Mouse (Mus musculus) embryonic facial prominence, embryonic 15.5 days (tissue): ENCODE data around the gene Mast3. TPM values are rescaled to one million over a fixed set of nuclear protein-coding genes. Genes with fewer than 3 reads are reported as not detected.
A peak's percentile ranks its signal among the peaks of the same experiment; 100 is the strongest.

Source experiments
- ATAC-seq: fragments of 200-750 bp; cut with Nextera tagmentation; 2 replicates; pipeline ENCODE4 v1.8.0; 2017; ENCODE audit warnings: low read depth, moderate TSS enrichment; ENCODE audit not compliant: insufficient number of reproducible peaks, low FRiP score, low TSS enrichment
- H3K27ac ChIP-seq: fragments of 300-500 bp; sonication (generic); replicated peaks from 2 replicates; pipeline ENCODE4 v1.5.1; 2015; ENCODE audit warnings: mild to moderate bottlenecking, inconsistent platforms
- H3K27me3 ChIP-seq: fragments of 300-500 bp; sonication (generic); 2 replicates; pipeline ENCODE4 v1.6.1; 2015; ENCODE audit warnings: inconsistent platforms
- H3K36me3 ChIP-seq: fragments of 300-500 bp; sonication (generic); 2 replicates; pipeline ENCODE4 v1.6.1; 2015; ENCODE audit warnings: mild to moderate bottlenecking, inconsistent platforms
- H3K4me1 ChIP-seq: fragments of 300-500 bp; sonication (generic); 2 replicates; pipeline ENCODE4 v1.6.1; 2015; ENCODE audit warnings: inconsistent platforms
- H3K4me2 ChIP-seq: fragments of 300-500 bp; sonication (generic); replicated peaks from 2 replicates; pipeline ENCODE4 v1.6.1; 2015; ENCODE audit warnings: mild to moderate bottlenecking, inconsistent platforms
- H3K4me3 ChIP-seq: fragments of 300-500 bp; sonication (generic); replicated peaks from 2 replicates; pipeline ENCODE4 v1.5.1; 2015; ENCODE audit warnings: mild to moderate bottlenecking, inconsistent platforms
- H3K9ac ChIP-seq: fragments of 300-500 bp; sonication (generic); 2 replicates; pipeline ENCODE4 v1.6.1; 2015; ENCODE audit warnings: inconsistent platforms
- H3K9me3 ChIP-seq: fragments of 300-500 bp; sonication (generic); replicated peaks from 2 replicates; pipeline ENCODE4 v1.6.1; 2016; ENCODE audit warnings: inconsistent platforms
- WGBS: fragments of 180-500 bp; shearing (Covaris S2); methylation state at CpG from one replicate; pipeline ENCODE4 v1.1.7; 2015; 5-methylcytosine and 5-hydroxymethylcytosine counted together
- polyA plus RNA-seq: library from polyadenylated mRNA; unstranded; fragments of >200 nt; fragmentation: Nextera tagmentation; extraction: Ambion mirVana; gene quantifications from 2 replicates; pipeline ENCODE4 v1.2.1, GENCODE M21; 2015

Gene Mast3
- polyA plus RNA-seq, 1 experiment from 2014 or later: 20.2 TPM

DNA sequence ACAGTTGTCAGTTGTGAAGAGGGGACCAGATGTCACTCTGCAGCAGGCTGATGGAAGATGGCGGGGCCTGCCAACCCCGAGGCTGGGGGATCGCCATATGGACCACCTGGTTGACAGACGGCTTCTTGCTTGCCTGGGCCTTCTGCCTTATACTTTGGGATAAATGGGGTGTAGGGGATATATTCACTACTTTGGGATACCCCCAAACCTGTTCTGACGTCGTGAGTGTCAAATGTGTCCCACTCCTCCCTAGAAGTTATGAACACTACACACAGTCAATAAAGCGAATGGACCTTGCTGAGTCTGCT, 46.6 kb downstream of the Mast3 start:
- Histone ChIP-seq H3K27ac (0 out of 2 replicates have a peak overlapping the region, but pooled peaks have one; percentile 4), H3K4me1 (peaks cover 50% of the 10 kb centered on the region), H3K9me3 (no peaks in the 10 kb centered on the region), H3K4me2 (no peak overlapping the region), H3K36me3 (peaks cover 25% of the 10 kb centered on the region), H3K9ac (no peak overlapping the region), H3K27me3 (no peaks in the 10 kb centered on the region), H3K4me3 (no peak overlapping the region)
- no peak for ATAC-seq
- WGBS: 81% methylated on average over 7 of the region's 7 CpGs

DNA sequence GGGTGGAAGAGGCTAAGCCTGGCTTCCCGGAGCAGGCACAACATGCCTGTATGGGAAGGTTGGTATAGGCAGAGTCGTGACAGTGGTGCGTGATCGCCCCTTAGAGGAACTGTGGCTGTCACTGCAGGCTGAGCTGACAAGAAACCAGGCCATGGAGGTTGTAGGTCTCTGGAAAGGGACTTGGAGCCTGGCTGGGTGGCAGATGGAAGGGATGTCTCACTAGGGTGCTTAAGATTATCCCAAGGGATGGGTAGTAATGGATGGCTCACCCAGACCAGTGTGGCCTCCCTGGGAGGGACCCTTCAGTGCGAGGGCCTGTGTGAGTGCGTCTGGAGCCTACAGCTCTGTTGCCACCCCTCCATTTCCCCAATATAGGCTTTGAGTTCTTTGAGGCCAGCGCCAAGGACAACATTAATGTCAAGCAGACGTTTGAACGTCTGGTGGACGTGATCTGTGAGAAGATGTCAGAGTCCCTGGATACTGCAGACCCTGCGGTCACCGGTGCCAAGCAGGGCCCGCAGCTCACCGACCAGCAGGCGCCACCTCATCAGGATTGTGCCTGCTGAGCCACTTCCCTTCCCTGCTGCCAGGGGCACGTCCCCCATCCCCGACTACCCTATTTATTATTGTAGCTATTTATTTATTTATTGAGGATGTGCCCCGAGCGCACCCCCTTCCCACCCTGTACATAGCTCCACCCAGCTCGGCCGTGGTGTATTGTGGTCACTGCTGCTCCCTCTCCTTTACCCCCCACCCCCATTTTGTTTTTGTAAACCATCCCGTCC, 47.1 kb downstream of the Mast3 start:
- H3K4me2 ChIP-seq: no peak overlapping the region
- H3K27me3 ChIP-seq: no peaks in the 10 kb centered on the region
- H3K27ac ChIP-seq: peak overlapping the region; percentile 4; the same call in 1 of the 2 replicates
- peaks cover 56% of the 10 kb centered on the region for H3K4me1 ChIP-seq
- H3K9me3 ChIP-seq: no peaks in the 10 kb centered on the region
- H3K36me3 ChIP-seq: peaks cover 25% of the 10 kb centered on the region
- no peak overlapping the region for H3K4me3 ChIP-seq
- ATAC-seq: no peak
- H3K9ac ChIP-seq: no peak overlapping the region
- 67% methylated on average over 22 of the region's 22 CpGs for WGBS

DNA sequence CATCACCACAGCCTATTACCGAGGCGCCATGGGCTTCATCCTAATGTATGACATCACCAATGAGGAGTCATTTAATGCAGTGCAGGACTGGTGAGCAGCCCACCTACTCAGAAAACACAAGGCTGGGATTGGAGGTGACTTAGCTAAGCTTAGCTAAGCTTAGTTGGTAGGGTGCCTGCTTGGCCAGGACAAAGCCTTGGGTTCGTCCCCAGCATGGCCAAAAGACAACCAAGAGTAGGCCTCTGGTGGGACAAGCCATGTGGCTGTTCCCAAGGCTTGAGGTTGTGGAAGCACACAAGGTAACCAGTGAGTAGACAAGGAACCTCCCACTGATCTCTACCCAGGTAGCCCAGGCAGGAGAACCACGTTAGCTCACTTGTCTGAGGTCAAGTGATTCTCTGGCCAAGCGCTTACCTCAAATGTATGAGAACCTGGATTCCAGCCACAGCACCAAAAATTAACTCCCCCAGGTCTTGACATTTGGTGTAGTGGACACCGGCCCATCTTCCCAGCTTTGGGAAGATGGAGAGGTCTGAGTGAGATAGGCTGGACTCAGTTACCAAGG, 48.3 kb downstream of the Mast3 start:
- Histone ChIP-seq H3K27me3 (no peaks in the 10 kb centered on the region), H3K4me1 (peaks cover 60% of the 10 kb centered on the region), H3K36me3 (peaks cover 25% of the 10 kb centered on the region), H3K9me3 (no peaks in the 10 kb centered on the region), H3K9ac (no peak overlapping the region), H3K27ac (no peak overlapping the region), H3K4me2 (no peak overlapping the region), H3K4me3 (no peak overlapping the region)
- 90% methylated on average over 6 of the region's 6 CpGs for WGBS
- no peak for ATAC-seq

DNA sequence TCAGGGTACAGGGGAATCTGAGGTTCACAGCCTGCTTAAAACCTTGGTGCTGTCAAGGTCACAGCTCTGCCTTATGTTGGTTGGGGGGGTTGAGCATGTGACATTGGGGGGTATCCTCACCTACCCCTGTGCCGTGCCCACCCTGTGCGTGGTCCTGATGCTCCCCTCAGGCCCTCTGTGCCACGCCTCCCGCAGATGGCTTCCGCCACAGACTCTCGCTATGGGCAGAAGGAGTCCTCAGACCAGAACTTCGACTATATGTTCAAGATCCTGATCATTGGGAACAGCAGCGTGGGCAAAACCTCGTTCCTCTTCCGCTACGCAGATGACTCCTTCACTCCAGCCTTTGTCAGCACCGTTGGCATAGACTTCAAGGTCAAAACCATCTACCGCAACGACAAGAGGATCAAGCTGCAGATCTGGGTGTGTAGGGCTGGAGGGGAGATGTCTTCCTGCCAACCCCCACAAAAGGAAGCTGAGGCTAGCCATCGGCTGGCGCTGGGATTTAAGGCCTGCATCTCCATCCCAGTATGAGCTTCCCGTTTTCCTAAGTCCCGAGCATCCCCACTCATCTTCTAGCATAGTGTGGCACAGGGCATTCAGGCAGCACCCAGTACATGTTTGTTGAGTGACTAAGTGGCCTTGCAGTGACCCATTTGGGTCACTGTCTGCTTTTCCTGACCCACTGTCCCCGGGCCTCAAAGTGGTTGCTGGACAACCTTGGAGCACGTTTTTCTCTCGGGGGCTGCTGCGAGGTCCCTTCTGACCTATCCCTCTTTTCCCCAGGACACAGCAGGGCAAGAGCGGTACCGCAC, 49.0 kb downstream of the Mast3 start:
- Histone ChIP-seq H3K4me1 (peaks cover 55% of the 10 kb centered on the region), H3K9ac (no peak overlapping the region), H3K27ac (no peak overlapping the region), H3K4me2 (peak overlapping the region; percentile 98), H3K36me3 (peaks cover 25% of the 10 kb centered on the region), H3K4me3 (peak overlapping the region; percentile 83), H3K9me3 (no peaks in the 10 kb centered on the region), H3K27me3 (no peaks in the 10 kb centered on the region)
- no peak for ATAC-seq
- WGBS: 79% methylated on average over 24 of the region's 24 CpGs

DNA sequence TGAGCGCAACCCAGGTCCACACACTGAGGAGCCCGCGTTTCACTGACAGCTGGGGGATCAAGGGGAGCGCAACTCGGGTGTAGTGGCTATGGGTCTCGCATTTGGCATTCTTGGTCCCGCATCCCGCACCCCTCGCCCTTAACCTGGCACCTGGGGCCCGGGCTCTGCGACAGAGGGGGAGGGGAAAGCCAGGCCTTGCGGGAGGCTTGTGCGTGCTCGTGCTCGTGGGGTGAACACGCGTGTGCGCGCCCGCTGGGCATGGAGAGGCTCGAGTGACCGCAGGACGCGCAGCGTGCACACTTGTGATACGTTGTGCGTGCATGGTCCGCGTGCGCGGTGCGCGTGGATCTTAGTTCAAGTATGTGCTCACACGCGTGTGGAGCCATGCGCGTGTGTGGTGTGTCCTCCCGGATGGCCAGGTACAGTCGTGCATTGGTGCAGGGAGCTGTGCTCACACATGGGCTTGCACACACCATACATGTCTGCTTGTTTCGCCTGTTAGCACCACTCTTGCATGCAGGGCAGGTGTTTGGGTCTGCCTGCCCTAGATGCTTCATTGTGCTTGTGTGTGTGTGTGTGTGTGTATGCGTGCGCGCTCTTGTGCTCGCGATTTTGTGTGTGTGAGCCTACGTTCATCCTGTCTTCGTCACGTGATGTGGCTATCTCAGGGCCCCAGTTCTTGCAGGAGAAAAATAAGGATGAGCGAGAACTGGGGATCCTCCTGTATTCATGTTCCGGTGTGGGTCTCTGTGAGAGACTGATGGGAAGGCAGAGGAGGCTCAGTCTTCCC, 49.8 kb downstream of the Mast3 start:
- 12% methylated on average over 50 of the region's 50 CpGs for WGBS
- H3K27ac ChIP-seq: peak overlapping the region; percentile 67
- ATAC-seq: 0 out of 2 replicates have a peak, but pooled peaks have one; percentile 4
- H3K9me3 ChIP-seq: no peaks in the 10 kb centered on the region
- H3K4me2 ChIP-seq: peak overlapping the region; percentile 98
- peaks cover 25% of the 10 kb centered on the region for H3K36me3 ChIP-seq
- H3K27me3 ChIP-seq: no peaks in the 10 kb centered on the region
- H3K4me1 ChIP-seq: peaks cover 49% of the 10 kb centered on the region
- peak overlapping the region; percentile 79 for H3K9ac ChIP-seq
- H3K4me3 ChIP-seq: peak overlapping the region; percentile 83

DNA sequence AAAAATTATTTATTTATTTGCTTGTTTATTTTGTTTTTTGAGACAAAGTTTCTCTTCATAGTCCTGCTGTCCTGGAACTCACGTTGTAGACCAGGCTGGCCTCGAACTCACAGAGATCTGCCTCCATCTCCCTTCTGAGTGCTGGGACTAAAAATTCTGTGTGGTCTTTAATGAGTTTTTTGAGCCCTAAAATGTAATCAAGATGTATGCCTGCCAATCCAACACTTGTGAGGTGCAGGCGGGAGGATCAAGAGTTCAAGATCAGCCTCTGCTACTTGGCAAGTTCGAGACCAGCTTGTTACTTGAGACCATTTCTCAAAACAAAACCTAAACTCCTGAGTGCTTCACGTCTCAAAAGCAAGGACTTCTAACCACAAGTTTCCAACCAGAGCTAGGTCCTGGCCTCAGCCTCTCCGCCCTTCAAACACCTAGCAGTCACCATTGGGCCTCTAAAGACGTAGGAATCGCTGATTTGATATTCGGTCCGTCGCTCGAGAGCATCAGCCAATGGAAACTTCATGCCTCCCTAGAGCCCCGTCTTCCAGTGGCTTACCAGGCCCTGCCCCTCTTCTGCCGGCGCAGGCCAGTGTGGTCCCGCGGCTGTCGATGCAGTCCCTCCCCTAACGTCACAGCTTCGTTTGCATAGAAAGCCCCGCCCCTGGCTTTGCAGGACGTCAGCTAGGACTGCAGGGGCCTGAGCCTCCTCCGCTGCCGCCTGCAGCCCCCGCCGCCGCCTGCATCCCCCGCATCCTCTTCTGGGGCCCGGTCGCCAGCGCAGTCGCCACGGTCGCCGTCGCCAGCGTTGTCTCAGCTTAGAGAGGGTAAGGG, 50.6 kb downstream of the Mast3 start, which contains the start of gene Rab3a:
Rab3a (plus strand) TSS at position 637 of the 828 bp plus-strand sequence.
- H3K9ac ChIP-seq: peak within 1 kb of the TSS; percentile 79
- H3K4me1 ChIP-seq: peaks cover 41% of the 10 kb centered on the region
- WGBS: 8% methylated on average over 37 of the region's 37 CpGs
- H3K9me3 ChIP-seq: no peaks in the 10 kb centered on the region
- ATAC-seq: peak; percentile 98
- H3K27me3 ChIP-seq: no peaks in the 10 kb centered on the region
- H3K4me2 ChIP-seq: peak within 1 kb of the TSS; percentile 98
- H3K36me3 ChIP-seq: peaks cover 25% of the 10 kb centered on the region
- H3K4me3 ChIP-seq: peak within 1 kb of the TSS; percentile 83
- peak within 1 kb of the TSS; percentile 79 for H3K27ac ChIP-seq

DNA sequence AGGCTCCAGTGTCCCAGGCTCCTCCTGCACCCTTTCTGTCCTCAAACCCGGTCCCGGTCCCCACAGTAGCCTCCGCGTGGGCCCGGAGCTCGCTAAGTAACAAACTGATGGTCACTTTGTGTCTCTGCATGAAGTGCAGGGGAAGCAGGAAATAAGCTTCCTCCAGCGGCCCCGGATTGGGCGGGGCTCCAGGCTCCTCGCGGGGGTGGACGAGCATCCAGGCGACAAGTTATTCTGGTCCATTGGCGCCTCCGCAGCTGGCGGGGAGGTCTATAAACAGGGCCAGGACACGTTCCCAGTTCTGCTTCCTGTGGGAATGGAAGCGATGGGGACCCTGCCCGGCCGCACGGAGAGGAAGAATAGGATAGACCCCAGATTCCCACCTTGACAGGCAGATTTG, 51.7 kb downstream of the Mast3 start:
- Histone ChIP-seq H3K4me3 (peak overlapping the region; percentile 6), H3K9ac (no peak overlapping the region; the same call in 1 of the 2 replicates)
- WGBS: 18% methylated on average over 21 of the region's 21 CpGs

DNA sequence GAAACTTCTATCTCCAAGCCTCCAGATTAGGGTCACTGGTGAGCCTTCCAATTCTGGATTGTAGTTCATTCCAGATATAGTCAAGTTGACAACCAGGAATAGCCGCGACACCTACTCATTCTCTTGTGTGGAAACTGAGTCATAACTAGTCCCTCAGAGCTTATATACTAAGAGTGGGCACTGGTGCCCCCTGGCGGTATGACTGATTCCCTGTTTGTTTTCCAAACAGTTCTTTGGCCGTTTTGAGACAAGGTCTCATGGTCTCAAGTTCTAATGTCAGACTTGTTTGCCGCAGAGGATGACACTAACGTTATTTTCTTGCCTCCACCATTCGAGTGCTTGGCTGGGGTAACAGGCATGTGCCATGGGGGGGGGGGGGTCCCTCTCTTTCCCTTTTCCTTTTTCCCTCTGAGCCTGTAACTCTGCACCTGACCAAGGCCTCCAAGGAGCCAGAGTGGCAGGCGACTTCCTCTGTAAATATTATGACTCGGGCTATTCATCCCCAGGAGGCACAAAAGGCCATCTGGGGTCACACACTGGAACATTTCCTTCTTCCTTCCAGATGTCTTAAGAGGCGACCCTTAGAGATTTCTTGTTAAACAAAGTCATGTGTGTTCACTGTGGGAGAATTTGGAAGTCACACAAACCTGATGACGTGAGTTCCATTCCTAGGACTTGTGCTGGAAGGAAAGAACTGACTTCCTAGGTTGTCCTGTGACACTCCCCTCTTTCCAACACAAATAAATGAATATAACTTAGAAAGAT, 52.7 kb downstream of the Mast3 start:
- Histone ChIP-seq H3K9me3 (no peaks in the 10 kb centered on the region), H3K4me2 (no peak overlapping the region), H3K27ac (peak overlapping the region; percentile 79)

More for the DNA sequence above, 51.7 kb downstream of the Mast3 start:
- H3K9me3 ChIP-seq: no peaks in the 10 kb centered on the region
- H3K27ac ChIP-seq: peak overlapping the region; percentile 79
- peaks cover 9% of the 10 kb centered on the region; the same call in 1 of the 2 replicates for H3K27me3 ChIP-seq
- H3K4me1 ChIP-seq: peaks cover 33% of the 10 kb centered on the region
- peak overlapping the region; percentile 30 for H3K4me2 ChIP-seq
- peaks cover 23% of the 10 kb centered on the region for H3K36me3 ChIP-seq
- ATAC-seq: no peak

DNA sequence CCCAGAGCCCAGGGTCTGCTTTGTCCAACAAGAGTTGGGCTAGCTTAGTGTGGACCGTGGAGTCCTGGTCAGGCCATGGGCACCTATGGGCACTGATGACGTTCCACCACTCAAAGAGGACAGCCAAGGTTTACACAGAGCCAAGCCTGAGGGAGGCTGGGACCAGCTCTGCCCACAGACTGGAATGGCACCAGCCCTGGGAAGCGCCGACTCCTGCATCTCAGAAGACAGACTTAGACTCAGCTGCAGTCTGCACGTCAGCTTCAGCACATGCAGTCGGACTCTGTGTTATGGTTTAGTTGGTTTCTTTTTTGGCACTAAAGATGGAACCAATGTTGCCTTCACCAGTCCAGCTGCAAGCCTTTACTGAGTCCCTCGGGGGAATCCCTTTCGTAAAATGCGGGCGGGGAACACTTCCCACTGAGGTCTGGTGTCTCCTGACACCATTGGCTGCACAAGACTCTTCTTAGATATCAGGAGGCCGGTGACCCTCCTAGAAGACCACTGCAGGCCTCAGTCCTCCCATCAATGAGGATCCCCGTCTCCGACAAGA, 54.6 kb downstream of the Mast3 start:
- H3K9me3 ChIP-seq: no peaks in the 10 kb centered on the region
- 70% methylated on average over 13 of the region's 13 CpGs for WGBS
- H3K4me2 ChIP-seq: no peak overlapping the region
- H3K27me3 ChIP-seq: peaks cover 38% of the 10 kb centered on the region
- no peak for ATAC-seq
- no peak overlapping the region for H3K27ac ChIP-seq
- H3K9ac ChIP-seq: no peak overlapping the region
- H3K36me3 ChIP-seq: no peaks in the 10 kb centered on the region
- H3K4me1 ChIP-seq: peaks cover 24% of the 10 kb centered on the region
- H3K4me3 ChIP-seq: no peak overlapping the region

More for the DNA sequence above, 52.7 kb downstream of the Mast3 start:
- WGBS: 22% methylated on average over 11 of the region's 11 CpGs
- peaks cover 14% of the 10 kb centered on the region for H3K36me3 ChIP-seq
- H3K27me3 ChIP-seq: peaks cover 18% of the 10 kb centered on the region
- H3K4me3 ChIP-seq: no peak overlapping the region
- peaks cover 33% of the 10 kb centered on the region for H3K4me1 ChIP-seq
- ATAC-seq: no peak
- no peak overlapping the region for H3K9ac ChIP-seq
